Mouse (Mus musculus) spleen, adult 2 months (tissue): ENCODE measurements around the gene Pik3r4.

Source experiments
- CTCF ChIP-seq: fragments of 200-500 bp; IDR thresholded peaks from 2 replicates; pipeline ENCODE4 v1.5.1; 2011; ENCODE audit warnings: mild to moderate bottlenecking, inconsistent platforms; ENCODE audit not compliant: insufficient read depth, insufficient read length, insufficient replicate concordance; ENCODE audit errors: extremely low read depth
- POLR2A ChIP-seq: fragments of 200-500 bp; IDR thresholded peaks from 2 replicates; pipeline ENCODE4 v1.6.1; 2011; ENCODE audit warnings: low read depth, low read length, inconsistent platforms

DNA sequence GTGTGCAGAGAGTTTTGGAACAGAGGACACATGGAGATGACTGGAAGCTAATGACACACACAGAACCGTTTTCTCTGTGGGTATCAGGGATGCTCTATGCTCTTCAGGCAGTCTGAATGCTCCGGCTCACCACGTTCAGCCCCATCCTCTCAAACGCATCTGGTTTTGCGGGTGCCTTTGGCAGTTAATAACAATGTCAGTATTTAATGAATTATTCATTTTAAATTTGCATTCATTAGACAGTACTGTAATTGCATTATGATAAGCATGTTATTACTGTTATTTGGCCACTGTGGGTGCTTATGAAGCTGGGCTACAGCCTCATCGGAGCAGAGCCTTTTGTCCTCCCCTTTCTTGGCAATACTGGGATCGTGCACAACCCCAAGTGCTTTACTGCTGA is 38.6 kb downstream of the Pik3r4 start:
- TF ChIP-seq POLR2A, result no peak
- no peak for TF ChIP-seq CTCF
